Mouse (Mus musculus) heart, adult 10 weeks (tissue): Measurements from ENCODE around the gene Rela. TPM values are rescaled to one million over a fixed set of nuclear protein-coding genes. Genes with fewer than 3 reads are reported as not detected.

Source experiments
- polyA plus RNA-seq: library from polyadenylated mRNA; stranded (reverse); fragments of 350-450 nt; fragmentation: Illumina TruSeq; extraction: RNeasy Lipid Tissue Mini Kit (QIAGEN cat#74804); gene quantifications from one replicate; pipeline ENCODE4 v1.2.3, GENCODE M21; 2014; ENCODE audit warnings: low read depth, low replicate concordance

Rela gene
- polyA plus RNA-seq, result 30.4 TPM

GRCm38 (mm10) chr19:5637069-5638047 lies at the start of gene Rela:
Rela (plus strand) TSS chr19:5637483.

DNA sequence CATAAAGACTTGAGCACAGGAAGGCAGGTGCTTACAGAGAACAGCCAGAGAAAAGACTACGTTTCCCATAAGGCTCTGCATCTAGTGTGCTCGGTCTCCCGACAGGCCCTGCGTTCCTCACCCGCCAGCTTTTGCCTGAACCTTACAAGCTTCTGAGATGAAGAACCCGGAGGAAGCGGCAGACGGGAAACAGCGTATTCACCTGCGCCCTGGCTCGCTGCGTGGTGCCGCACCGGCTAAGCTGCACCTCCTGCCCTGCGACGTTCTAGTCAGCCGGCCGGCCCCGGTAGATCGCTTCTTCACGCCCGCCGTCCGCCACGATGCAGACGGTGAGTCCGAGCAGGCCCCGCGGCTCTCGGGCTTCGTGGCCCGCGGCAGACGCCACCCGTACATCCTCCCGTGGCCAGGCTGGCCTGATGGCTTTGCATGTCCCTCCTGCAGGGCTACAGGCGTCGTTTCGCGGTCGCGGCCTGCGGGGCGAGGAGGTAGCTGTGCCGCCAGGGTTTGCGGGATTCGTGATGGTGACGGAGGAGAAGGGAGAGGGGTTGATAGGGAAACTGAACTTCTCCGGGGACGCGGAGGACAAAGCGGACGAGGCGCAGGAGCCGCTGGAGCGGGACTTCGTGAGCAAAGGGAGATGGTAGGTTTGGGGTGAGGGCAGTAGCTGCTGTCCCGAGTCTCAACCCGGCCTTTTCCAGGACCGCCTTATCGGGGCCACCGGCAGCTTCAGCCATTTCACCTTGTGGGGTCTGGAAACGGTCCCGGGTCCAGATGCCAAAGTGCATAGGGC lies 35.3 kb upstream of the Rela start, which contains the start of gene Rnaseh2c:
Gene Rnaseh2c, plus strand, starts transcription at position 122 of the 790 bp plus-strand sequence.

GRCm38 (mm10) chr19:5609547-5610404 lies 27.5 kb upstream of the Rela start, which contains the start of gene Kat5:
Kat5 (minus strand) TSS chr19:5610237.

GRCm38 (mm10) chr19:5662981-5663913 lies 26.0 kb downstream of the Rela start, which contains the start of gene Sipa1:
Sipa1 (minus strand) TSS chr19:5663707.

DNA sequence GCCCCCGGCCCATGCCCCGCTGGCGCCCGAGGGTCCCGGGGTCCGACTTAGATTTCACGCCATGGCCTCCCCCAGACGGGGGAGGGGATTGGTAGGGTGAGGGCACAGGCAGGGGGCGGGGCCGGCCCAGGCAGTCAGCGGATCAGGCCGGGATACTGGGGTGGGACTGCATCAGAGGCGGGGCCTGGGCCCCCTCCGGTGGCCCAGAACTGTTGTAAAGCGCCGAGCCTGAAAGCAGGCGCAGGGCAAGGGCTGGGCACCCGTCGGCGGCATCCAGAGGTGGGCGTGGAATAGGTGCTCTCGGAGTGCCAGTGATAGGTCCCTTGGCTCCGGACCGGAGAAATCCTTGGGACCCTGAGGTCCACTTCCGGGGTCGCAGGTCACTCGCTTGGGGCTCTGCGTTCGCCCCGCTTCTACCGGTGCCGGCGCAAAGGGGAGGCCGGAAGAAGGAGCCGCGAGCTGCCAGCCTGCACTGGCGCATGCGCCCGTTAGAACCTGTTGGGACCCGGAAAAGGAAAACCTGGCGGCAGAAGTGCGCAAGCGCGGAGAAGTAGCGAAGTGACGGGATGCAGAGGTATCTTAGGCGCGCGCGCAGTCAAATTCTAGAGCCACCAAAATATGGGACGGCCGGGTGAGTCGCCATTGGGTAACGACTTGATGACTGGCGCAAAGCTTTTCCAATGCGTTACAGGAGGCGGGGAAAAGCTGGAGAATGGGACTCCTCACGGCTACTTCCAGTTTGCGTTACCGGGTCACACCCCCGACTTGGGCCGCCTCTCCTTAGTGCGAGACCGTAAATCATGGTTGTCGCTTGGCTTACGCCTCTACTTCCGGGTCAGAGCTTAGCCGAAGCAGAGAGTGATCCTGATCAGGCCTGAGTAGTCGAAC lies 51.2 kb downstream of the Rela start, which contains the start of the genes Map3k11 and Pcnx3:
Gene Map3k11, plus strand, starts transcription at position 543 of the 888 bp plus-strand sequence.
Gene Pcnx3, minus strand, starts transcription at position 709 of the 888 bp plus-strand sequence.

Other genes with a start within 250 kb of the Rela start
- gene Sart1, start 248.8 kb upstream of the Rela start, polyA plus RNA-seq, result 43.7 TPM
- not detected for gene Tsga10ip, start 235.0 kb upstream of the Rela start, polyA plus RNA-seq
- gene Drap1, start 212.5 kb upstream of the Rela start, polyA plus RNA-seq, result 391 TPM
- 33.9 TPM for gene AI837181, start 212.3 kb upstream of the Rela start, polyA plus RNA-seq
- not detected for gene Fosl1, start 189.9 kb upstream of the Rela start, polyA plus RNA-seq
- 6.9 TPM for gene Ccdc85b, start 179.6 kb upstream of the Rela start, polyA plus RNA-seq
- 44.4 TPM for gene Fibp, start 176.9 kb upstream of the Rela start, polyA plus RNA-seq
- gene Ctsw, start 169.0 kb upstream of the Rela start, polyA plus RNA-seq, result not detected
- 14.6 TPM for gene Efemp2, start 163.5 kb upstream of the Rela start, polyA plus RNA-seq
- gene Mus81, start 149.1 kb upstream of the Rela start, polyA plus RNA-seq, result 33.4 TPM
- gene Cfl1, start 147.0 kb upstream of the Rela start, polyA plus RNA-seq, result 173 TPM
- gene 1700020D05Rik, start 133.7 kb upstream of the Rela start, polyA plus RNA-seq, result 1.8 TPM
- 10.1 TPM for gene Snx32, start 126.9 kb upstream of the Rela start, polyA plus RNA-seq
- gene Ovol1, start 76.8 kb upstream of the Rela start, polyA plus RNA-seq, result not detected
- gene Ap5b1, start 69.5 kb upstream of the Rela start, polyA plus RNA-seq, result 1.9 TPM
- 28.9 TPM for gene Rnaseh2c, start 35.6 kb upstream of the Rela start, polyA plus RNA-seq
- gene Kat5, start 27.2 kb upstream of the Rela start, polyA plus RNA-seq, result 30.9 TPM
- gene Sipa1, start 26.2 kb downstream of the Rela start, polyA plus RNA-seq, result 16.2 TPM
- gene Map3k11, start 51.3 kb downstream of the Rela start, polyA plus RNA-seq, result 22.2 TPM
- 22.7 TPM for gene Pcnx3, start 51.4 kb downstream of the Rela start, polyA plus RNA-seq
- gene Kcnk7, start 66.9 kb downstream of the Rela start, polyA plus RNA-seq, result not detected
- 120 TPM for gene Ehbp1l1, start 88.8 kb downstream of the Rela start, polyA plus RNA-seq
- gene Fam89b, start 92.2 kb downstream of the Rela start, polyA plus RNA-seq, result 27.2 TPM
- gene Ltbp3, start 103.4 kb downstream of the Rela start, polyA plus RNA-seq, result 41.9 TPM
- gene Scyl1, start 133.9 kb downstream of the Rela start, polyA plus RNA-seq, result 64.9 TPM
- 5.4 TPM for gene Frmd8, start 237.8 kb downstream of the Rela start, polyA plus RNA-seq
- gene Slc25a45, start 240.3 kb downstream of the Rela start, polyA plus RNA-seq, result 3.4 TPM